Mouse (Mus musculus) thymus, adult 2 months (tissue): ENCODE results near the gene Gsap.

Experiments
- CTCF ChIP-seq: fragments of 200-500 bp; IDR thresholded peaks from 2 replicates; pipeline ENCODE4 v1.5.1; 2012; ENCODE audit warnings: mild to moderate bottlenecking, control low read depth, low read length, moderate library complexity, borderline replicate concordance; ENCODE audit not compliant: control insufficient read depth, poor library complexity, insufficient read depth; ENCODE audit errors: extremely low read depth
- POLR2A ChIP-seq: fragments of 200-500 bp; IDR thresholded peaks from 2 replicates; pipeline ENCODE4 v1.6.1; 2012; ENCODE audit warnings: mild to moderate bottlenecking, low read length, control low read depth, moderate library complexity; ENCODE audit not compliant: control insufficient read depth, poor library complexity, insufficient read depth; ENCODE audit errors: extremely low read depth

GRCm38 (mm10) chr5:21171336-21171735 lies 14.7 kb upstream of the Gsap start:
- TF ChIP-seq CTCF: no peak
- TF ChIP-seq POLR2A: no peak
